Mouse (Mus musculus): ENCODE measurements at regions not wholly inside any gene's neighbourhood (a gene's known extent, or its start where the extent isn't known, plus 50 kb on each side); places are given as distances from the start of the nearest gene placed in this dataset.

DNA sequence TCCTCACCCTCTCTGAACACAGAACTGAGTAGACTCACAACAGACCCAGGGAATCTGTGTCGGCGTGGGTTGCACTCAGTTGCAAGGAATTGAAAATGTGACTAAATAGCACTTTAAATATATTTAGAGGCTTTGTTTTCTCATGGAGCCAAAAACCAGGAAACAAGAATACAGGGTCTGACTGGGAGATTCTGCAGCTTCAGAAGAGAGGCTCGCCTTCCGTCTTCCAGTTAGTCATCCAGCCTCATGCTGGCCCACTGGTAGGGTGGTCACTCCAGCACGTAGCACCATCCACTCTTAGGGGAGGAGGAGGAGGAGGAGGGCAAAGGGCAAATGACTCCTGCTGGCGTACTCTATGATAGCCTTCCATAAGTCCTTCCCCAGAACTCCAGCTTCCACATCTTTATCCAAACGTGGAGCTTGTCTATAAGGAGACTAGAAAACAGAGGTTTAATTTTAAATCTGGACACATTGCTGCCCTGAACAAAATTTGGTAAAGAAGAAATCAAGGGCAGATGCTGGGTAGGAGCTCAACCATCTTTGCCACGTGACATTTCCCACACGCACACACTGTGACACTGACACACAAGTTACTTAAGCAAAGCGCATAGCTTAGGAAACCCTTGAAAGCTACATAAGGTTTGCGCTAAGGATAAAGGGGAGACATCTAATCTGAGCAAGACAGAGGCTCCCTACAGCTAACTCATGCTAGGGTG, 60.8 kb downstream of the Mis18a start:
- DNase-seq (ENCODE audit: low spot score in 2 of 2), result peak in 1 of 2 experiments; percentile 40

- peak in 1 of 2 experiments; percentile 22 for DNase-seq (ENCODE audit: low spot score in 2 of 2)
Observed at GRCm38 (mm10) chr16:90664086-90664485, 63.1 kb downstream of the Mis18a start.

DNA sequence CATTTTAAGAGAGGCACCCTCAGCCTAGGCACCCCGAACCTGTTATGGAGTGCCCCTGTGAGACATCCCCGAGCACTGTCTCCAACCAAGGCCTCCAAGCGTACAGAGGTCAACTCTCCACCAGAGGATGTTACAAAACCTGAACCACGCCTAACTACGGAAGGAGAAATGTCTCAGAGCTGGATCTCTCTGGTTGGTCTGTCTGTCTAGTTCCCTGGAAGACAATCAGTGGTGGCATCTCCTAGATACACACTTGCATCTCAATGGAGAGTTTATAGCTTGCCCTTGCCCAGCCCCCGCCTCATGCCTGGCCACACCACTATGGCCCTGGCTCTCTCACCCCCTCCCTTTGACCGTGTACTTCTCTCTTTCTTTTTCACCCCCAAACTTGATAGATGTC, 69.2 kb downstream of the Mis18a start:
- DNase-seq (ENCODE audit: low spot score in 2 of 2), result no peak

- DNase-seq (ENCODE audit: low spot score in 2 of 2), result no peak
Observed at GRCm38 (mm10) chr16:90657027-90657426, 70.2 kb downstream of the Mis18a start.

DNA sequence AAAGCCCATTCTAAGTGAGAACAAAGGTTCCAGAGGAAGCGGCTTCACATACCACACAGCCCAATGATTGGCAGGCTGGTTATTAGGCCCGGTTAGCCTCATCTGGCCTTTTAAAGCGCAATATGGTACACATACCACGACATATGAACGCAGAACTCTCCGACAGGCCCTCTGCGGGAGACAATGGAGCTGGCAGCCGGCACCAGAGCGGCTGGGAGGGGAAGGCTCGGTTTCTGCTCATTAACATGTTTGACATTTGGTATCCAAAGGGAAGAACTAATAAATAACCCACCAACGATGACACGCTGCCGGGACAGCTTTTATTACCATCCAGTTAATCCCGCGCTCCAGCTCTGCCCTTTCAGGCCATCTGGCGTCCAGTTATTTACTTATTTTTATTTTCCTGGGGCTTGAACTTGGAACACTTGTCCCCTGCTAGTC, 70.6 kb downstream of the Mis18a start:
- DNase-seq (ENCODE audit: low spot score in 2 of 2), result peak in 1 of 2 experiments; percentile 55

GRCm38 (mm10) chr16:90654853-90655252, 72.4 kb downstream of the Mis18a start:
- DNase-seq (ENCODE audit: low spot score in 2 of 2), result peak in 1 of 2 experiments; percentile 34

- DNase-seq (ENCODE audit: low spot score in 2 of 2), result no peak
Observed at GRCm38 (mm10) chr16:90652821-90653220, 74.4 kb downstream of the Mis18a start.

GRCm38 (mm10) chr16:90648161-90648560, 79.0 kb downstream of the Mis18a start:
- no peak for DNase-seq (ENCODE audit: low spot score in 2 of 2)

DNA sequence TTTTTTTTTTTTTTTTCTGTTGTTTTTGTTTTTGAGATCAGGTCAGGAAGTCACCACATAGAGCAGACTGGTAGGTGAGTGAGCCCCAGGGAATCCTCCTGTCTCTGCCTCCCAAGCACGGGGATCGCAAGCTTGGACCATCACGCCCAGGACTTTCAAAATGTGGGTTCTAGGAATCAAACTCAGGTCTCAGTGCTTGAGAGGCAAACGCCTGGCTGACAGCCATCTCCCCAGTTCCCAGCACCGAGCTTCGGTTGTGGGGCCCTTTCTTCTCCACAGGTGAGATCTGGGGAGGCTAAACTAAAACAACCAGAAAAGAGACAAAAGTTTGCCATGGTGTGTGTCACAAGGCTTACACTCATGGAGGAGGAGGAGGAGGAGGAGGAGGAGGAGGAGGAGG, 84.5 kb downstream of the Mis18a start:
- DNase-seq (ENCODE audit: low spot score in 2 of 2), result no peak

GRCm38 (mm10) chr16:90635216-90635615, 92.0 kb downstream of the Mis18a start:
- no peak for DNase-seq (ENCODE audit: low spot score in 2 of 2)

- DNase-seq (ENCODE audit: low spot score in 2 of 2), result no peak
Observed at GRCm38 (mm10) chr16:90629976-90630375, 97.2 kb downstream of the Mis18a start.

DNA sequence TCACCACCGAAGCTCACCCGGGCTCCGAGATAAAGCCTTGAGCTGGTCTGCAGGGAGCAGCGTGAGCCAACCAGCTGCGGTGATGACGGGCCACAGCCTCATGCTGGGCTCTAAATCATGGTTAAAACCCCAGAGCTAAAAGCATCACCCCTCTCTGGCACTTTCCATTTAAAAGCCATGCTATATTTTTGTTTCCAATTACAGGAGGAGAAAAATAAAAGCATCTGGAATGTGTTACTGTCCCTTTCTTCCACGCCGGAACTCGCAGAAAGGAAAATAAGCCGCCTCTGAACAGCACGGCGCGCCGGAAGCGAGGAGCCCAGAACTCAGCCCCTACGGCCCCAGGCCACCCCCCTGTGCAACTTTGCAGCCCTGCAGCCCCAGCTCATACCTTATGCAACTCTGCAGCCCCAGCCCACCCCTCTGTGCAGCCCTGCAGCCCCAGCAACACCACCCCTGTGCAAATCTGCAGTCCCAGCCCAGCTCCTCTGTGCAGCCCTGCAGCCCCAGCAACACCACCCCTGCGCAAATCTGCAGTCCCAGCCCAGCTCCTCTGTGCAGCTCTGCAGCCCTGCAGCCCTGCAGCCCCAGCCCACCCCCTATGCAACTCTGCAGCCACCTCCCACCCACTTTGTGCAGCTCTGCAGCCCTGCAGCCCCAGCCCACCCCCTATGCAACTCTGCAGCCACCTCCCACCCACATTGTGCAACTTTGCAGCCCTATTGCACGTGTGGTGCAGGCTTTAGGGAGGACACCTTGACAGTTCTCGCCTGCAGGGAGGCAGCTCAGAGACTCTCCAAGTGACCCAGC, 97.9 kb downstream of the Mis18a start:
- no peak for DNase-seq (ENCODE audit: low spot score in 2 of 2)

DNA sequence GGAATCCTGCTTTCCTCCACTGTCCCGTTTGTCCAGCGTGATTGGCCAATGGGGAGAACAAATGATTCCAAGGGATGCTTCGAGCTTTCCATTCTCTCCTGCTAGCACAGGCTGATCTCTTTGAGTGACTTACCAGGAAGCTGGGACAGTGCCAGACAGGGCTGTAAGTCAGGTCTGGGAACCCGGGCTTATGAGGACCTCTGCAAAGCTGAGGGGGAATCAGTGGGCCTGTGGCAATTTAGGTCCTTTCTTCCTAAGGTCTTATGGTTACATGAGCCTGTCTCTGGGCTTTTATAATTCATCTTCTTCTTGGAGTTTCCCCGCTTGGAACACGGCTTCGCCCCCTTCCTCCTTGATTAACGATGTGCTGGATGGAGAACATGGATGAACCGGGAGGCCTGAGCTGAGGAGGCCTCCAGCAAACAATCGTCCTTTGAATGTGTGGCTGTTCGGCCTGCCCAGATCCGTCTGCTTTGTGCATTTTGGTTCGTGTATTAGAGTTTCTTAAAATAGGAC, 98.5 kb downstream of the Mis18a start:
- no peak for DNase-seq (ENCODE audit: low spot score in 2 of 2)

DNA sequence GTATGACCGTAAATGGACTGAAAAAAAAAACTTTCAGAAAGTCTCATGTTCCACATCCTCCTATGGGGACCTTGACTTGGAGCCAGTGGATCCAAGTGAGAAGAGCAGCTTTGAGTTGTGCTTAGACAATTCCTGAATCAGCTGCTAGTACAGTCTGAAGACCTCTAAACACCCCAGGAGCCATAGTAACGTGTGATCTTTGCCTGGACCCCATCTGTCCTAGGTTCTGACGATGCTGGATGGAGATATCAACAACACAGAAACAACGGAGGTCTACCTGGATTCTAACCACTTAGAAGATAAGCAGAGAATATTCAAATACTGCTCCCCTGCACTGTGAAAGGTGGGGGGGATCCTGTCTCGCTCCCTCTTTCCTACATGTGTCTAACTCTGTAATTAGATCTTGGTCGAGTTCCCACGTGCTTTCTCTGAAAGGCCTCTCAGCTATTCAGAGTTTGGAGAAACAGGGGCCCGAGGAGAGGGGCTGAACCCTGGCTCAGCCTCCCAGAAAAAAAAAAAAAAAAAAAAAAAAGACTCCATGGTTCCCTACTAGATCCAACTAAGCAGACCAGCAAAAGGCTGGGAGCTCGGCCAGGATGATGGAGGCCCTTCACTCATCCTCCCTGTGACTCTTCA, 101.1 kb downstream of the Mis18a start:
- no peak for DNase-seq (ENCODE audit: low spot score in 2 of 2)

DNA sequence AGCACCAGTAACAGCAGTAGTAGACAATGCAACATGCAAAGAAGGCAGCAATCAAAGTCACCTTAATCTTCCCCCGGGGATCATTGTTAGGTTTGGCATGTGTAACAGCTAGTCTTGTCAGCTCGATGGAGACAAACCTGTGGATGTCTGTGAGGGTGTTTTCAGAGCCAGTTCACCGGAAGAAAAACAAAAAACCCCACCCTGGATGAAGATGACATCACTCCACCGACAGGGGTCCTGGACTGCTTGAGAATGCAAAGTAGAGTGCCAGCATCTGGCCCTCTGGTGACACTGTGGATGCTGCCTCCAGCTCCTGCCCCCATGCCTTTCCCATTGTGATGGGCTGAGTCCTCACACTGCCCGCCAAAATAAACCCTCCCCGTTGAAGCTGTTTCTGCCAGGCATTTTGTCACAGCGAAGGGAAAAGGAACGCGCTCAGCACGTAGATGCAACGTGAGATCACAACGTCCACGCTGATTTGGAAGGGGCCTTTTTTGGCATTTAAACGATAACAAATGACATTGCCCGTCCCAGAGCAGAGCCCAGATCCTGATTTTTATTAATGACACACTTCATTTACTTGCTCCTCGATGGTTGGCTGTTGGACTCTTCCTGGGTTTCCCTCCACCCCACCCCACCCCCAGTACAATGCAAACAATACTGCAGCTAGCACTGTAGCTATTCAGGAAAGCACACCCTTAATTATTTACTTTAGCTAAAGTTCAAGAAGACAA, 101.7 kb downstream of the Mis18a start:
- DNase-seq (ENCODE audit: low spot score in 2 of 2), result no peak

- DNase-seq (ENCODE audit: low spot score in 2 of 2), result peak in 1 of 2 experiments; percentile 51
Observed at GRCm38 (mm10) chr16:90624039-90624625, 103.1 kb downstream of the Mis18a start.

GRCm38 (mm10) chr16:90622677-90623225, 104.5 kb downstream of the Mis18a start:
- no peak for DNase-seq (ENCODE audit: low spot score in 2 of 2)

DNA sequence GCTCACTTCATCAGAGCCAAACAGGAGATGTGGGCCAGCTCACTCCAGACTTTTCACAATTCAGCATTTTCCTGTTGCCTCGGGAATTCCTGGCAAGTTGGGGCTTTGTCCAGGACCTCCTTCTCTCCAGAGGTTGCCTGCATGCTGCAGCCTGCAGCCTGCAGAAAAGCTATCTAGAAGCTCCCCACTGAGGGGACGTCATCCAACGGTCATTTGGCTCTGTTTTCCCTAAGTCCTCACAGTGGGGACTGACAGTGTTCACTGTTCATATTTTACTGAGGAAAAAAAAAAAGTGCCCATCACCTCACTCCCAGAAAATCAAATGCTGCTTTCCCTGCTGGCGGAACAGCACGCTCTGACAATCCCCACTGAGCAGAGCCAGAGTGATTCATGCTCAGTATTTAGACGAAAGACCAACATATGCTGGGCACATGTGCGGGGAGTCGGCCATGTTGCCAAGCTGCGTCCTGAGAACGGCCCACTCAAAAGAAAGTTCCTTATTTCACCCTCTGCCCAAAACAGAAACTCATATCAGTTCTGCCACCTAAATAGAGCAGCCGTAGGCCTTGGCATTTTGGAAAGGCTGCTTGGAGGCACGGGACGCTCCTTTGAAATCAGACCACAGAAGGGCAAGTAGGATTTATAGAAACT, 105.3 kb downstream of the Mis18a start:
- peak; percentile 83 to 91 for DNase-seq (ENCODE audit: low spot score in 2 of 2)

- DNase-seq (ENCODE audit: low spot score in 2 of 2), result no peak
Observed at GRCm38 (mm10) chr16:90619565-90620311, 107.5 kb downstream of the Mis18a start.
